11 mouse cellular contexts compared by ENCODE assay signal in genomic region chr6:100421706-100422578, GRCm38 (mm10).
DNase-seq lines count a peak whose midpoint lies in the region; ATAC-seq lines count a peak whose summit lies in the region.
"Had no signal": no experiment of that assay in that cellular context is flagged by ENCODE, and none has a peak within 500 bp of the region (broad histone marks: within the 10 kb centered on the region; RNA-seq: fewer than 3 reads in every experiment).

No protein-coding gene starts in this region.

- H3K9ac ChIP-seq in heart, embryonic 11.5 days (ENCODE audit: low read depth, low read length) = no peak overlapping the region
- H3K9ac ChIP-seq in embryonic facial prominence, embryonic 11.5 days (replicated peaks; ENCODE audit: low read length) = no peak overlapping the region; the same call in none of the 2 replicates
- no peak overlapping the region for H3K9ac ChIP-seq in neural tube, embryonic 14.5 days (replicated peaks; ENCODE audit: low read depth, low read length)
- H3K9ac ChIP-seq: lung, embryonic 15.5 days had no signal

- ATAC-seq in heart, embryonic 11.5 days (replicated peaks; ENCODE audit: insufficient number of reproducible peaks, low FRiP score, low TSS enrichment) = no peak
- ATAC-seq in embryonic facial prominence, embryonic 11.5 days (replicated peaks; ENCODE audit: insufficient number of reproducible peaks, low FRiP score, low TSS enrichment, low read depth) = peak; percentile 51
- peak; percentile 28; the same call in 1 of the 2 replicates for ATAC-seq in neural tube, embryonic 14.5 days (ENCODE audit: low read depth)
- no peak for ATAC-seq in monocyte, adult 5-6 weeks (replicated peaks; ENCODE audit: insufficient number of reproducible peaks, low FRiP score, low TSS enrichment, poor library complexity, severe bottlenecking)

- no peaks in the 10 kb centered on the region for H3K9me3 ChIP-seq in heart, embryonic 11.5 days (replicated peaks; ENCODE audit: control insufficient read depth, low read length)
- no peaks in the 10 kb centered on the region for H3K9me3 ChIP-seq in embryonic facial prominence, embryonic 11.5 days (replicated peaks; ENCODE audit: control insufficient read depth, low read length)
- no peaks in the 10 kb centered on the region for H3K9me3 ChIP-seq in limb, embryonic 10.5 days (replicated peaks)
- H3K9me3 ChIP-seq in neural tube, embryonic 14.5 days (ENCODE audit: control insufficient read depth, low read length) = no peaks in the 10 kb centered on the region
- H3K9me3 ChIP-seq: lung, embryonic 15.5 days had no signal

- 0 out of 2 replicates have a peak overlapping the region, but pooled peaks have one; percentile 5 for H3K4me2 ChIP-seq in heart, embryonic 11.5 days
- H3K4me2 ChIP-seq in embryonic facial prominence, embryonic 11.5 days (ENCODE audit: low read depth, low read length) = no peak overlapping the region
- H3K4me2 ChIP-seq in neural tube, embryonic 14.5 days (ENCODE audit: low read depth, low read length) = no peak overlapping the region
- H3K4me2 ChIP-seq: lung, embryonic 15.5 days had no signal

- no peak for DNase-seq in heart, postnatal 25 days (ENCODE audit: low spot score)
- peak; percentile 88 for DNase-seq in embryonic facial prominence, embryonic 11.5 days (ENCODE audit: low spot score)
- peak; percentile 86 for DNase-seq in limb, embryonic 10.5 days (ENCODE audit: low spot score)
- no peak for DNase-seq in urinary bladder, postnatal 14 days (ENCODE audit: low spot score)
- DNase-seq in urinary bladder, postnatal 4 days (ENCODE audit: low spot score in 2 of 2) = no peak
- DNase-seq: cerebellum, adult 2 months; heart, postnatal 4 days had no signal

- WGBS in heart, embryonic 11.5 days (ENCODE audit: insufficient replicate concordance) = 26% methylated on average over 24 of the region's 24 CpGs
- 5% methylated on average over 24 of the region's 24 CpGs for WGBS in embryonic facial prominence, embryonic 11.5 days
- 2% methylated on average over 24 of the region's 24 CpGs for WGBS in limb, embryonic 10.5 days
- WGBS in neural tube, embryonic 14.5 days = 6% methylated on average over 24 of the region's 24 CpGs

- no peaks in the 10 kb centered on the region for H3K36me3 ChIP-seq in heart, embryonic 11.5 days (ENCODE audit: control insufficient read depth, insufficient read depth, low read length)
- no peaks in the 10 kb centered on the region for H3K36me3 ChIP-seq in embryonic facial prominence, embryonic 11.5 days (replicated peaks; ENCODE audit: control insufficient read depth, insufficient read depth, low read depth, low read length)
- no peaks in the 10 kb centered on the region for H3K36me3 ChIP-seq in limb, embryonic 10.5 days
- no peaks in the 10 kb centered on the region for H3K36me3 ChIP-seq in neural tube, embryonic 14.5 days (ENCODE audit: control insufficient read depth, insufficient read depth, low read length)
- H3K36me3 ChIP-seq: lung, embryonic 15.5 days had no signal

- intact Hi-C loops in heart, postnatal 25 days (cut with DNase I) = no loop called here

- H3K4me1 ChIP-seq in heart, embryonic 11.5 days (ENCODE audit: control insufficient read depth, insufficient read depth, low read length) = peaks cover 4% of the 10 kb centered on the region; the same call in 1 of the 2 replicates
- peaks cover 5% of the 10 kb centered on the region for H3K4me1 ChIP-seq in embryonic facial prominence, embryonic 11.5 days (ENCODE audit: control insufficient read depth, insufficient read depth, low read length)
- peaks cover 56% of the 10 kb centered on the region for H3K4me1 ChIP-seq in limb, embryonic 10.5 days
- peaks cover 9% of the 10 kb centered on the region for H3K4me1 ChIP-seq in neural tube, embryonic 14.5 days (ENCODE audit: control insufficient read depth, insufficient read depth, low read length)

- peaks cover 4% of the 10 kb centered on the region; the same call in 1 of the 2 replicates for H3K27me3 ChIP-seq in heart, embryonic 11.5 days (ENCODE audit: control insufficient read depth, insufficient read depth, low read length)
- no peaks in the 10 kb centered on the region for H3K27me3 ChIP-seq in embryonic facial prominence, embryonic 11.5 days (ENCODE audit: control insufficient read depth, insufficient read depth, low read length)
- peaks cover 80% of the 10 kb centered on the region for H3K27me3 ChIP-seq in limb, embryonic 10.5 days (ENCODE audit: low read depth, poor library complexity, severe bottlenecking)
- no peaks in the 10 kb centered on the region for H3K27me3 ChIP-seq in neural tube, embryonic 14.5 days (ENCODE audit: control insufficient read depth, insufficient read depth, low read length)

- no peak overlapping the region for H3K27ac ChIP-seq in heart, embryonic 11.5 days (ENCODE audit: low read depth, low read length)
- H3K27ac ChIP-seq in embryonic facial prominence, embryonic 11.5 days (replicated peaks; ENCODE audit: low read depth, low read length) = peak overlapping the region; percentile 53; the same call in 1 of the 2 replicates
- peak overlapping the region; percentile 86 for H3K27ac ChIP-seq in limb, embryonic 10.5 days
- no peak overlapping the region for H3K27ac ChIP-seq in neural tube, embryonic 14.5 days (ENCODE audit: low read depth, low read length)
- H3K27ac ChIP-seq: lung, embryonic 15.5 days had no signal

- no peak overlapping the region for H3K4me3 ChIP-seq in heart, embryonic 11.5 days (ENCODE audit: low read depth, low read length)
- no peak overlapping the region for H3K4me3 ChIP-seq in embryonic facial prominence, embryonic 11.5 days (ENCODE audit: low read depth, low read length)
- H3K4me3 ChIP-seq in limb, embryonic 10.5 days = peak overlapping the region; percentile 18; the same call in 1 of the 2 replicates
- no peak overlapping the region for H3K4me3 ChIP-seq in neural tube, embryonic 14.5 days (ENCODE audit: low read depth, low read length)
- H3K4me3 ChIP-seq: lung, embryonic 15.5 days had no signal

Comparison
In these comparisons a context has a peak if more than half of its experiments do, and no peak if none do; other contexts are left out.
1. ATAC-seq: peak in embryonic facial prominence, embryonic 11.5 days (single experiment) and neural tube, embryonic 14.5 days (single experiment); none in heart, embryonic 11.5 days (single experiment) and monocyte, adult 5-6 weeks (single experiment).
2. H3K27ac ChIP-seq: peak in embryonic facial prominence, embryonic 11.5 days (single experiment) and limb, embryonic 10.5 days (single experiment); none in heart, embryonic 11.5 days (single experiment) and neural tube, embryonic 14.5 days (single experiment).
3. DNase-seq: peak in embryonic facial prominence, embryonic 11.5 days (single experiment) and limb, embryonic 10.5 days (single experiment); none in heart, postnatal 25 days (single experiment), urinary bladder, postnatal 14 days (single experiment) and urinary bladder, postnatal 4 days (0 of 2).